Mouse (Mus musculus): ENCODE measurements around the gene Patz1.

GRCm38 (mm10) chr11:3302792-3303191, 14.1 kb downstream of the Patz1 start:
- no peak for TF ChIP-seq CTCF (conservative IDR thresholded peaks at IDR 0.05; ENCODE audit: low read length)
- TF ChIP-seq NANOG (IDR thresholded peaks at IDR 0.05; ENCODE audit: borderline replicate concordance, low read length) = no peak
- TF ChIP-seq POU5F1 (IDR thresholded peaks at IDR 0.05; ENCODE audit: borderline replicate concordance, low read length) = no peak
